In the genomic region with DNA sequence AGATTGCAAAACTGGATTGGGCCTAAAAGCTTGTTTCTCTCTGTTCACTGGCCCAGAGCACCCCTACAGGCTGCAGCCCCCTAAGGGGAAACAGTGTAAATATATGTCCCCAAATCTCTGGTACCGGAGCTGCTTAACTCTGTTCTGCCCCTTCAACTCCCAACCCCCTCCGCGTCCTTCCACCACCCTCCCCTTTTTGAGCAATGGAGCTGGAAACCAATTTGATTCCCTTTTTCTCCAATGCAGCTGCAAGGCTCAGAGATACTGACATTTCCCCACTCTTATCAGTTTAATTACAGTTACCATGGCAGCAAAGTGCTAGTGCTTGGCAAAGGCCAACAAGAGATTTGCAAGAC, we compare ENCODE assay signal across 8 mouse cellular contexts.
DNase-seq lines count a peak whose midpoint lies in the region; ATAC-seq and TF ChIP-seq lines count a peak whose summit lies in the region.

No protein-coding gene starts in this region.

- ATAC-seq in embryonic facial prominence, embryonic 15.5 days (ENCODE audit: insufficient number of reproducible peaks, low FRiP score, low TSS enrichment, low read depth), result no peak
- ATAC-seq in intestine, postnatal 0 days, result peak; percentile 31; the same call in 1 of the 2 replicates

- peaks cover 18% of the 10 kb centered on the region for H3K4me1 ChIP-seq in embryonic facial prominence, embryonic 15.5 days
- H3K4me1 ChIP-seq in intestine, postnatal 0 days (replicated peaks; ENCODE audit: control insufficient read depth, insufficient read depth, low read length), result no peaks in the 10 kb centered on the region
- H3K4me1 ChIP-seq in olfactory bulb, adult 2 months (ENCODE audit: control insufficient read depth, insufficient read depth, low read length), result peaks cover 17% of the 10 kb centered on the region

- peak overlapping the region; percentile 62; the same call in 1 of the 2 replicates for H3K4me2 ChIP-seq in embryonic facial prominence, embryonic 15.5 days (replicated peaks)
- no peak overlapping the region for H3K4me2 ChIP-seq in intestine, postnatal 0 days (replicated peaks; ENCODE audit: low read depth)

- no peak for TF ChIP-seq POLR2A in olfactory bulb, adult 2 months (IDR thresholded peaks at IDR 0.05; ENCODE audit: insufficient read depth, low read depth, low read length)

- no peak overlapping the region for H3K27ac ChIP-seq in embryonic facial prominence, embryonic 15.5 days (replicated peaks)
- no peak overlapping the region for H3K27ac ChIP-seq in intestine, postnatal 0 days (ENCODE audit: low read depth, low read length)
- peak overlapping the region; percentile 53 for H3K27ac ChIP-seq in olfactory bulb, adult 2 months (ENCODE audit: insufficient read depth, low read depth, low read length)

- intact Hi-C loops in left cerebral cortex, postnatal 10 days (cut with DNase I), result loop anchor here (10.0 kb wide), 1 partner anchor 824 kb away; no protein-coding TSS in a partner anchor
- intact Hi-C loops in left cerebral cortex, postnatal 14 days (cut with DNase I), result loop anchor here (5.0 to 10.0 kb wide), 2 partner anchors 248 to 666 kb away; a partner anchor contains a TSS

- no peak for TF ChIP-seq CTCF in intestine, postnatal 0 days (IDR thresholded peaks at IDR 0.05; ENCODE audit: low read depth)
- no peak for TF ChIP-seq CTCF in olfactory bulb, adult 2 months (IDR thresholded peaks at IDR 0.05; ENCODE audit: insufficient read depth, low read depth, low read length)

- H3K36me3 ChIP-seq in embryonic facial prominence, embryonic 15.5 days, result no peaks in the 10 kb centered on the region
- no peaks in the 10 kb centered on the region for H3K36me3 ChIP-seq in intestine, postnatal 0 days (ENCODE audit: control insufficient read depth, insufficient read depth)

- H3K9ac ChIP-seq in embryonic facial prominence, embryonic 15.5 days, result no peak overlapping the region
- H3K9ac ChIP-seq in intestine, postnatal 0 days (ENCODE audit: low read depth, low read length), result no peak overlapping the region

- peak overlapping the region; percentile 39; the same call in 1 of the 2 replicates for H3K4me3 ChIP-seq in embryonic facial prominence, embryonic 15.5 days (replicated peaks)
- peak overlapping the region; percentile 46; the same call in 1 of the 2 replicates for H3K4me3 ChIP-seq in intestine, postnatal 0 days (ENCODE audit: low read depth, low read length)
- peak overlapping the region; percentile 50 for H3K4me3 ChIP-seq in olfactory bulb, adult 2 months (ENCODE audit: insufficient read depth, low read depth, low read length)

- DNase-seq in left cerebral cortex, postnatal 10 days (ENCODE audit: extremely low spot score in 1 of 2, low spot score in 2 of 2), result peak; percentile 29 to 54
- DNase-seq in left cerebral cortex, postnatal 14 days (ENCODE audit: low spot score in 2 of 2), result no peak
- DNase-seq in adipocyte (ENCODE audit: low spot score), result no peak
- no peak for DNase-seq in kidney, postnatal 14 days
- no peak for DNase-seq in spleen, postnatal 10 days (ENCODE audit: low spot score in 2 of 2)

- H3K9me3 ChIP-seq in embryonic facial prominence, embryonic 15.5 days (replicated peaks), result no peaks in the 10 kb centered on the region
- no peaks in the 10 kb centered on the region for H3K9me3 ChIP-seq in intestine, postnatal 0 days (ENCODE audit: control insufficient read depth)

- H3K27me3 ChIP-seq in embryonic facial prominence, embryonic 15.5 days, result peaks cover 26% of the 10 kb centered on the region
- H3K27me3 ChIP-seq in intestine, postnatal 0 days (replicated peaks; ENCODE audit: control insufficient read depth, insufficient read depth, low read length), result peaks cover 8% of the 10 kb centered on the region; the same call in 1 of the 2 replicates

- 5% methylated on average over 3 of the region's 3 CpGs for WGBS in embryonic facial prominence, embryonic 15.5 days
- WGBS in intestine, postnatal 0 days, result 14% methylated on average over 3 of the region's 3 CpGs
- WGBS in olfactory bulb, adult 2 months, result 4% methylated on average over 3 of the region's 3 CpGs

Comparison
In these comparisons a context has a peak if more than half of its experiments do, and no peak if none do; other contexts are left out.
1. DNase-seq: peak in left cerebral cortex, postnatal 10 days (2 of 2); none in left cerebral cortex, postnatal 14 days (0 of 2), adipocyte (single experiment), kidney, postnatal 14 days (single experiment) and spleen, postnatal 10 days (0 of 2).
2. Peak in every context shown above with its lines, with median percentiles within 50 percentile points of each other: H3K4me3 ChIP-seq.